Mouse (Mus musculus) testis, adult 2 months (tissue): ENCODE measurements around the gene Asb15. TPM values are rescaled to one million over a fixed set of nuclear protein-coding genes. Genes with fewer than 3 reads are reported as not detected.

Experiments
- H3K27ac ChIP-seq: fragments of 200-500 bp; 2 replicates; pipeline ENCODE4 v1.5.1; 2012; ENCODE audit warnings: low read depth, low read length; ENCODE audit not compliant: control insufficient read depth, insufficient read depth
- H3K27me3 ChIP-seq: fragments of 200-500 bp; 2 replicates; pipeline ENCODE4 v1.6.1; 2012; ENCODE audit warnings: mild to moderate bottlenecking, low read length, moderate library complexity; ENCODE audit not compliant: control insufficient read depth, insufficient read depth
- H3K36me3 ChIP-seq: fragments of 200-500 bp; 2 replicates; pipeline ENCODE4 v1.6.1; 2012; ENCODE audit warnings: mild to moderate bottlenecking, low read length; ENCODE audit not compliant: control insufficient read depth, insufficient read depth
- H3K4me1 ChIP-seq: fragments of 200-500 bp; 2 replicates; pipeline ENCODE4 v1.6.1; 2012; ENCODE audit warnings: low read length; ENCODE audit not compliant: control insufficient read depth, insufficient read depth
- H3K4me3 ChIP-seq: fragments of 200-500 bp; 2 replicates; pipeline ENCODE4 v1.5.1; 2012; ENCODE audit warnings: low read depth, mild to moderate bottlenecking, low read length, moderate library complexity, mixed read lengths; ENCODE audit not compliant: control insufficient read depth
- CTCF ChIP-seq: fragments of 200-500 bp; IDR thresholded peaks from 2 replicates; pipeline ENCODE4 v1.5.1; 2012; ENCODE audit warnings: low read depth, mild to moderate bottlenecking, inconsistent platforms, low read length, moderate library complexity; ENCODE audit not compliant: control insufficient read depth, insufficient read depth, insufficient replicate concordance
- POLR2A ChIP-seq: fragments of 200-500 bp; IDR thresholded peaks from 2 replicates; pipeline ENCODE4 v1.6.1; 2012; ENCODE audit warnings: low read depth, mild to moderate bottlenecking, inconsistent platforms, low read length, moderate library complexity; ENCODE audit not compliant: control insufficient read depth
- polyA plus RNA-seq: library from polyadenylated mRNA; depleted of rRNA; stranded (reverse); fragments of >200 nt; gene quantifications from 2 replicates; pipeline ENCODE4 v1.2.3, GENCODE M21; 2012

Asb15 gene
- polyA plus RNA-seq, 1 experiment = 24.3 TPM

DNA sequence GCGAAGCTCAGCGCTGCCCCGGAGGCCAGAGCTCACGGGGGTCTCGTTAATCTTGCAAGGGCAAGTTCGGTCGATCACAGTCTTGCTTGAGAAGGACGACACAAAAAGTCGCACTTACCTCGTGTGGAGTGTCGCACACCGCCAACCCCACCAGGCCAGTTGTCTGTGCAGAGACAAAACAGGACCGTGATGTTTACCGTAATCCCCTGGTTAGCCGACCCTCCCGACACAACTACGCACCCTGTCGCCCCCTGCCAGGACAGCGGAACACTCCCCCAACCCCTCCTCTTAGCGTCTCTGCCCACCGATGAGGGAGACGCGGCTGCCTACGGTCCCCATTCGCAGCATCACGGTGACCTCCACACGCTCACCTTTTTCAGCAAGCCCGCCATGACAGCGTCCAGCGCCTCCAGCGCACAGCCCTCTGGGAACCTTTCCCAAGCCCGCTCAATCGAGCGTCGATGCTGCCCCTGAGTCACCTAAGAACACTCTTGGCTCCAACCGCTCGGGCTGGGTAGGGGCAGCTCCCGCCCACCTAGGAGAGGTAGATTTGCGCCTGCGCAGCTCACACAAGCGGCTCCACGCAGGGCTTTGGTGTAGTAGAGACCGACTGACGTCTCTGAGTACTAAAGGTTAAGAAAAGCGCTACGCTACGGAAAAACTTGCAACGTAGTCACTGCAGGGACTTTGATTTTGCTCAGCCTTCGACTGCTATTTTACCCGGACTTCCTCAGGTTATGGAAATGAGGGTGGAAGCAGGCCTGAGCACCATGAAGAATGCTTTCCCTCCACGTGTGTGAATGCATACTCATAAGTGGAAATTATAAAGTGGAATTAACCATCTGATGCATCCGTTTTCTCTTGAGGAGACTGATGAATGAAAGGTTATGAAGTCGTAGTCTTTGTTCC, 535 bp upstream of the Asb15 start, which contains the start of gene Ndufa5:
Ndufa5 (minus strand) TSS at position 859 of the 909 bp plus-strand sequence.
- TF ChIP-seq POLR2A (peak; percentile 90), CTCF (no peak)
- Histone ChIP-seq H3K4me1 (no peaks in the 10 kb centered on the region; the same call in 1 of the 2 replicates), H3K27ac (peak within 1 kb of the TSS; percentile 65)

DNA sequence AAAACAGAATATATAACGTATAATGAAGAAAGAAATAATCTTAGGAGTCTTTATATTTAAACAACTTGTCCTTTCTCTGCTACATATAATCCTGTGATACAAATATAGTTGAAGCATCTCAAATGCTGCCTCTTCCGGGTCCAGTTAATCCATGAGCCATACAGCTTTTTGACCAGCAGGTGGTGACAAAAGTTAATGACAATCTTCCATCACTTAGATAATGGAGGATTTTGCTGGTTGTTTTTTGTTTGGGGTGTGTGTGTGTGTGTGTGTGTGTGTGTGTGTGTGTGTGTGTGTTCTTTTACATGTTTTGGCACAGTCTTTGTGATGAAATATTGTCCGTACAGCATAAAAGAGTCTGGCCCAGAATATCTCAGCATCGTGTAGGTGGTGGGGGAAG, 2.2 kb downstream of the Asb15 start:
- no peaks in the 10 kb centered on the region; the same call in 1 of the 2 replicates for H3K4me1 ChIP-seq
- peak overlapping the region; percentile 25; the same call in 1 of the 2 replicates for H3K4me3 ChIP-seq
- H3K27me3 ChIP-seq = no peaks in the 10 kb centered on the region
- TF ChIP-seq CTCF = no peak
- no peak overlapping the region for H3K27ac ChIP-seq
- no peaks in the 10 kb centered on the region for H3K36me3 ChIP-seq

More for the DNA sequence above, 535 bp upstream of the Asb15 start, which contains the start of gene Ndufa5:
- no peaks in the 10 kb centered on the region for H3K36me3 ChIP-seq
- H3K4me3 ChIP-seq = peak within 1 kb of the TSS; percentile 94
- no peaks in the 10 kb centered on the region for H3K27me3 ChIP-seq

DNA sequence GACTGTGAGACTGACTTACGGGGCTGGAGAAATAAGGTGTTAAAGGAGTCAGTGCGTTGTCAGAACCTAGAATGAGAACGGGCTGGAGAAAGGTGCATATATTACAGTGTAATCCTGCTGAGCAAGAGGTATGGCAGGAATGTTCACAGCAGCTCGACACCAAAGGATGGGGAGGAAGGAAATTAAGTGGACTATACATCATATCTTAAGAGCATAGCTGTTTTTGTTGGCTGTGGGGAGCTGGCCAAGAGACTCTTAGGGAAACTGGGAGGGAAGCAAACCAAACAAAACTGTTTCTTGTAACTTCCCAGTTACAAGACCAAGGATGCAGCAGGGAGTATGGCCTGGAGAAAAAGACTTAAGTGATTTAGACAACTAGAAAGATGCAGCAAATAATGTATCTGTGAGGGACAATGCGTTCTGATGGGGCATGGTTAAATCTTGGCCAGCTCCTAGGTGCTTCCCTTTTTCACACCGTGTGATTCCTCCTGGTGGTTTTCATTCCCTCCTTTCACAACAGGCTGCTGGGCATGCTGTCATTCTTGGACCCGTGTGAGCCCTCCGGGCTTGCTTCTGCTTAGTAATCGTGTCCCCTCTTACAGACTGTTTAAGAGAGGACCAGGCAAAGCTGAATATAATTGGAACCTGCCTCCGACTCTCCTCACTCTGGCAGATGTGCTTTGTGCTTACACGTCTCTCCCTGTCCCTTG, 2.9 kb downstream of the Asb15 start:
- TF ChIP-seq POLR2A = no peak
- TF ChIP-seq CTCF = no peak
- Histone ChIP-seq H3K4me1 (no peaks in the 10 kb centered on the region; the same call in 1 of the 2 replicates), H3K27ac (no peak overlapping the region), H3K27me3 (no peaks in the 10 kb centered on the region), H3K36me3 (no peaks in the 10 kb centered on the region), H3K4me3 (no peak overlapping the region; the same call in 1 of the 2 replicates)

DNA sequence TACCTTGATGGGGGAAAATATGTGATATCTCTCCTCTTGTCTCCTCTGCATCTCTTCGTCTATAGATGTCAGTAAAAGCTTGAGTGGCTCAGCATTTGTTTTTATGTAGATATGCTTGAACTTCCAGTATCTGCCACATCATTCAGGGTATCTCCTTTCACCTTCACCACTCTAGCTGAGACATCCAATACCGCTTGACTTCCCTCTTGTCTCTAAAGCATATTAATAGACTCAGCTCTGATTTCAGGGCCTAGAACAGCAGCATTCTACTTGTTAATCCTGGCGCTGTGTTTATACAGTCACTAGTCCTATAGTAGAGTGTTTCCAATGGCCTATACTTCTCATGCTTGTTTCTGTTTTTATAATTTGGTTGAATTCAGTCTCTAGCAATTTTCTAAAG, 4.9 kb downstream of the Asb15 start:
- no peak for TF ChIP-seq POLR2A
- TF ChIP-seq CTCF = no peak

DNA sequence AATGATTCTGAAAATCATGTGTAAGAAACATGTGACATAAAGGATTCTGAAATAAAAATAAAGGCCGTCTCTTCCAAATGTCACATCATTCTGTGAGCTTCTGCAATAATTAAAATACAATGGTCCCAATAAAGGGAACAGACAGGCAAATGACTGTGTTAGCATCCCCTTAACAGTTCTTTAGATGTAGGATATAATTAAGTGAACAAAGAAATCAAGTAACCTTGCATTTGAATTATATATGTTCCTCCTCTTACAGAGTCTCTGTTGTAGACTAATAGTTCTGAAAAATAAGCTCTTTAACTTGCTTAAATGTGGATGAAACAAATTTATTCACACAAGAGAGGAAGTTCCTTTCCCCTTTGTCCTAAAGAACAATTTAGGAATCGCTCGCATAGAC, 10.5 kb downstream of the Asb15 start:
- Histone ChIP-seq H3K4me1 (no peaks in the 10 kb centered on the region), H3K27me3 (no peaks in the 10 kb centered on the region), H3K4me3 (no peak overlapping the region), H3K36me3 (no peaks in the 10 kb centered on the region), H3K27ac (no peak overlapping the region)
- TF ChIP-seq POLR2A (no peak), CTCF (no peak)

More for the DNA sequence above, 4.9 kb downstream of the Asb15 start:
- Histone ChIP-seq H3K4me3 (no peak overlapping the region), H3K36me3 (no peaks in the 10 kb centered on the region), H3K4me1 (no peaks in the 10 kb centered on the region), H3K27me3 (no peaks in the 10 kb centered on the region), H3K27ac (no peak overlapping the region)

DNA sequence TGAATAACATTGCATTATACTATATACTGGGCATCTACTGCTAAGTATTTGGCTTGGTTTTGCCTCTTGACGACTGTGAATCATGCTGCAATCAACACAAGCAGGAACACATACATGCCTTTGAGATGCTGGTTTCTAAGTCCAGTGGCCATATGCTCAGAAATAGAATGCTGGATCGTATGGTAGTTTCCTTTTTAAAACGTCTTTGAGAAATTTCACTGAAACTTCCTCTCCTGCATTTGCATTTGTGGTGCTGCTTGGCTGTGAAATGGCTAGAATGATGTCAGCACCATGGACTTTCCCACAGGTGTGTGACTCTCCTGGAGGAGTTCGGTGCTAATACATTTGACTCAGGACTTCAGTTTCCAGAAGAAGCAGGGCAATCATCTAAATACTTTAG, 12.2 kb downstream of the Asb15 start:
- no peak for TF ChIP-seq POLR2A
- no peak for TF ChIP-seq CTCF
- H3K27me3 ChIP-seq = no peaks in the 10 kb centered on the region
- no peaks in the 10 kb centered on the region for H3K36me3 ChIP-seq
- no peaks in the 10 kb centered on the region for H3K4me1 ChIP-seq
- no peak overlapping the region for H3K4me3 ChIP-seq
- no peak overlapping the region for H3K27ac ChIP-seq

DNA sequence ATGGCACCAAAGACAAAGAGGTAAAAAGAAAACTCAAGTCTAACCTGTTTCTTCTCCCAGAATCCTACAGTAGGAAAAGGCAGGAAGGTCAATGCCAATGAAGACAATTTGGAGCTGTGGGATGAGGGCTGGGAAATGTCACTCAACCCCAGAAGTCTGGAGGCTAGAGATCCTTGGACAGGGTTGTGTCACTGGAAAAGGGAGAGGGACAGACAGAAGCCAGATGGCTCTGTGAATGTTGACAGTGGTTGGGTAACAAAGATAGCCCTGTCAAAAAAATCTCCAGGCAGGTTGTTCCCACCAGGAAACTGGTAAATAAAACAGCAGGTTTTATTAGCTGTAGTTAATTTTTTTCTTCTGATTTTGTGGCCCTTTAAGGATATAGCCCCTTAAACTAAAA, 14.4 kb downstream of the Asb15 start:
- no peak overlapping the region for H3K4me3 ChIP-seq
- H3K27me3 ChIP-seq = no peaks in the 10 kb centered on the region
- H3K27ac ChIP-seq = no peak overlapping the region
- H3K36me3 ChIP-seq = no peaks in the 10 kb centered on the region
- no peaks in the 10 kb centered on the region for H3K4me1 ChIP-seq
- TF ChIP-seq POLR2A = no peak
- TF ChIP-seq CTCF = no peak
